Mouse (Mus musculus): ENCODE data around the gene 9130019O22Rik. TPM values are rescaled to one million over a fixed set of nuclear protein-coding genes. Genes with fewer than 3 reads are reported as not detected.
"Not testable (repeated sequence)": the region's sequence is repeated elsewhere in the genome, so short reads cannot be mapped to it uniquely, and the experiment has no call there.

9130019O22Rik gene
- polyA plus RNA-seq, 1 experiment: 0.32 TPM

- Histone ChIP-seq H3K36me3 (ENCODE audit: control insufficient read depth, insufficient read depth) (no peaks in the 10 kb centered on the region), H3K79me3 (ENCODE audit: low read depth) (peaks cover 8% of the 10 kb centered on the region), H3K27me3 (ENCODE audit: control insufficient read depth, insufficient read depth, insufficient read length) (no peaks in the 10 kb centered on the region), H3K4me3 (ENCODE audit: insufficient read depth, poor library complexity, severe bottlenecking) (peak overlapping the region; percentile 59), H3K79me2 (ENCODE audit: control insufficient read depth, insufficient read depth) (peaks cover 12% of the 10 kb centered on the region), H3ac (ENCODE audit: control insufficient read depth, insufficient read length, low read depth) (peak overlapping the region; percentile 89)
- TF ChIP-seq MYOG (IDR thresholded peaks at IDR 0.05; ENCODE audit: control insufficient read depth, extremely low read depth, insufficient read length) (no peak), CEBPB (IDR thresholded peaks at IDR 0.05; ENCODE audit: low read depth) (no peak), MAX (IDR thresholded peaks at IDR 0.05) (no peak)
These were observed 41.9 kb downstream of the 9130019O22Rik start for GRCm38 (mm10) chr7:127345092-127345491.

- Histone ChIP-seq H3K79me3 (ENCODE audit: low read depth) (peaks cover 8% of the 10 kb centered on the region), H3K36me3 (ENCODE audit: control insufficient read depth, insufficient read depth) (no peaks in the 10 kb centered on the region), H3K27me3 (ENCODE audit: control insufficient read depth, insufficient read depth, insufficient read length) (no peaks in the 10 kb centered on the region), H3K4me3 (ENCODE audit: insufficient read depth, poor library complexity, severe bottlenecking) (peak overlapping the region; percentile 59), H3K79me2 (ENCODE audit: control insufficient read depth, insufficient read depth) (peaks cover 12% of the 10 kb centered on the region), H3ac (ENCODE audit: control insufficient read depth, insufficient read length, low read depth) (no peak overlapping the region)
- TF ChIP-seq USF1 (IDR thresholded peaks at IDR 0.05; ENCODE audit: low read depth): no peak
- no peak for TF ChIP-seq MYOG (IDR thresholded peaks at IDR 0.05; ENCODE audit: control insufficient read depth, extremely low read depth, insufficient read length)
- TF ChIP-seq FOSL1 (IDR thresholded peaks at IDR 0.05; ENCODE audit: insufficient read depth, low read length, poor library complexity, severe bottlenecking): no peak
- no peak for TF ChIP-seq MAX (IDR thresholded peaks at IDR 0.05)
- TF ChIP-seq CEBPB (IDR thresholded peaks at IDR 0.05; ENCODE audit: low read depth): no peak
- TF ChIP-seq CTCF (IDR thresholded peaks at IDR 0.05; ENCODE audit: control insufficient read depth, insufficient read depth, insufficient read length): no peak
- no peak for TF ChIP-seq MYOD1 (IDR thresholded peaks at IDR 0.05; ENCODE audit: control insufficient read depth, insufficient read length, low read depth)
These were observed 42.6 kb downstream of the 9130019O22Rik start for GRCm38 (mm10) chr7:127344371-127344770.

GRCm38 (mm10) chr7:127343351-127344019, 43.5 kb downstream of the 9130019O22Rik start:
- TF ChIP-seq CTCF (IDR thresholded peaks at IDR 0.05; ENCODE audit: control insufficient read depth, insufficient read depth, insufficient read length): no peak
- no peak for TF ChIP-seq MAX (IDR thresholded peaks at IDR 0.05)
- TF ChIP-seq CEBPB (IDR thresholded peaks at IDR 0.05; ENCODE audit: low read depth): no peak
- no peak for TF ChIP-seq FOSL1 (IDR thresholded peaks at IDR 0.05; ENCODE audit: insufficient read depth, low read length, poor library complexity, severe bottlenecking)
- no peak for TF ChIP-seq MYOD1 (IDR thresholded peaks at IDR 0.05; ENCODE audit: control insufficient read depth, insufficient read length, low read depth)
- TF ChIP-seq USF1 (IDR thresholded peaks at IDR 0.05; ENCODE audit: low read depth): no peak
- no peak for TF ChIP-seq MYOG (IDR thresholded peaks at IDR 0.05; ENCODE audit: control insufficient read depth, extremely low read depth, insufficient read length)
- peaks cover 12% of the 10 kb centered on the region for H3K79me2 ChIP-seq (ENCODE audit: control insufficient read depth, insufficient read depth)
- H3K4me3 ChIP-seq (ENCODE audit: insufficient read depth, poor library complexity, severe bottlenecking): no peak overlapping the region
- H3K27me3 ChIP-seq (ENCODE audit: control insufficient read depth, insufficient read depth, insufficient read length): no peaks in the 10 kb centered on the region
- no peaks in the 10 kb centered on the region for H3K36me3 ChIP-seq (ENCODE audit: control insufficient read depth, insufficient read depth)
- no peak overlapping the region for H3ac ChIP-seq (ENCODE audit: control insufficient read depth, insufficient read length, low read depth)
- H3K79me3 ChIP-seq (ENCODE audit: low read depth): peaks cover 8% of the 10 kb centered on the region

GRCm38 (mm10) chr7:127342888-127343287, 44.1 kb downstream of the 9130019O22Rik start:
- H3K79me3 ChIP-seq (ENCODE audit: low read depth): peaks cover 8% of the 10 kb centered on the region
- TF ChIP-seq FOSL1 (IDR thresholded peaks at IDR 0.05; ENCODE audit: insufficient read depth, low read length, poor library complexity, severe bottlenecking) (no peak), USF1 (IDR thresholded peaks at IDR 0.05; ENCODE audit: low read depth) (no peak), CEBPB (IDR thresholded peaks at IDR 0.05; ENCODE audit: low read depth) (no peak), MAX (IDR thresholded peaks at IDR 0.05) (no peak), CTCF (IDR thresholded peaks at IDR 0.05; ENCODE audit: control insufficient read depth, insufficient read depth, insufficient read length) (no peak), MYOD1 (IDR thresholded peaks at IDR 0.05; ENCODE audit: control insufficient read depth, insufficient read length, low read depth) (no peak), MYOG (IDR thresholded peaks at IDR 0.05; ENCODE audit: control insufficient read depth, extremely low read depth, insufficient read length) (no peak)
- H3K79me2 ChIP-seq (ENCODE audit: control insufficient read depth, insufficient read depth): peaks cover 12% of the 10 kb centered on the region
- no peaks in the 10 kb centered on the region for H3K27me3 ChIP-seq (ENCODE audit: control insufficient read depth, insufficient read depth, insufficient read length)
- H3K36me3 ChIP-seq (ENCODE audit: control insufficient read depth, insufficient read depth): no peaks in the 10 kb centered on the region
- H3K4me3 ChIP-seq (ENCODE audit: insufficient read depth, poor library complexity, severe bottlenecking): no peak overlapping the region
- no peak overlapping the region for H3ac ChIP-seq (ENCODE audit: control insufficient read depth, insufficient read length, low read depth)

- no peak for TF ChIP-seq MAX (IDR thresholded peaks at IDR 0.05)
- TF ChIP-seq MYOD1 (IDR thresholded peaks at IDR 0.05; ENCODE audit: control insufficient read depth, insufficient read length, low read depth): no peak
- no peak for TF ChIP-seq CEBPB (IDR thresholded peaks at IDR 0.05; ENCODE audit: low read depth)
- TF ChIP-seq MYOG (IDR thresholded peaks at IDR 0.05; ENCODE audit: control insufficient read depth, extremely low read depth, insufficient read length): no peak
- no peak for TF ChIP-seq CTCF (IDR thresholded peaks at IDR 0.05; ENCODE audit: control insufficient read depth, insufficient read depth, insufficient read length)
- TF ChIP-seq USF1 (IDR thresholded peaks at IDR 0.05; ENCODE audit: low read depth): no peak
- TF ChIP-seq FOSL1 (IDR thresholded peaks at IDR 0.05; ENCODE audit: insufficient read depth, low read length, poor library complexity, severe bottlenecking): no peak
These were observed 44.6 kb downstream of the 9130019O22Rik start for GRCm38 (mm10) chr7:127342332-127342731.

GRCm38 (mm10) chr7:127341861-127342260, 45.1 kb downstream of the 9130019O22Rik start:
- not testable (repeated sequence) for H3K4me3 ChIP-seq (ENCODE audit: insufficient read depth, poor library complexity, severe bottlenecking); H3ac ChIP-seq (ENCODE audit: control insufficient read depth, insufficient read length, low read depth); H3K36me3 ChIP-seq (ENCODE audit: control insufficient read depth, insufficient read depth); H3K79me3 ChIP-seq (ENCODE audit: low read depth); H3K27me3 ChIP-seq (ENCODE audit: control insufficient read depth, insufficient read depth, insufficient read length)
- H3K79me2 ChIP-seq (ENCODE audit: control insufficient read depth, insufficient read depth): peaks cover 12% of the 10 kb centered on the region

More at GRCm38 (mm10) chr7:127342332-127342731, 44.6 kb downstream of the 9130019O22Rik start:
- Histone ChIP-seq H3ac (ENCODE audit: control insufficient read depth, insufficient read length, low read depth) (no peak overlapping the region), H3K4me3 (ENCODE audit: insufficient read depth, poor library complexity, severe bottlenecking) (no peak overlapping the region), H3K79me3 (ENCODE audit: low read depth) (peaks cover 8% of the 10 kb centered on the region), H3K27me3 (ENCODE audit: control insufficient read depth, insufficient read depth, insufficient read length) (no peaks in the 10 kb centered on the region), H3K79me2 (ENCODE audit: control insufficient read depth, insufficient read depth) (peaks cover 12% of the 10 kb centered on the region), H3K36me3 (ENCODE audit: control insufficient read depth, insufficient read depth) (no peaks in the 10 kb centered on the region)
